ENCODE assay signal across 12 mouse cellular contexts in the genomic region with DNA sequence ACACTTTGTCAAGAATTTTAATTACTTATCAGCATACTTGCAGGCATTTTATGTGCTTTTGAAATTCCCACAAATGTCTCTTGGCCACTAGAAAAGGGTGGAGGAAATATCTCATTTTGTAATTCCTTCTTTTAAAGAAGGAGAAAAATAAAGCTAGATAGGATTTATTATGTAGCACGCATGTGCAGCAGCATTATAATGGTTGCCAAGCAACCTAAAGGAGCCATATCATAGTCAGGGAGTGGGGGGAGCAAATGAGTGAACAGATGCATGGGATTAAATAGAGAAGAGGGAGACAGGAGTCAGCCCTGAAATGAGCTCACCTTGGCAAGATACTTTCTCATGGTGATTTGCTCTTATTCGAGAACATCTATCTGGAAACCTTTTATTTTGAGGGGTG.
DNase-seq lines count a peak whose midpoint lies in the region; ATAC-seq and TF ChIP-seq lines count a peak whose summit lies in the region.
"Had no signal": no experiment of that assay in that cellular context is flagged by ENCODE, and none has a peak within 500 bp of the region (broad histone marks: within the 10 kb centered on the region; RNA-seq: fewer than 3 reads in every experiment).

No protein-coding gene starts in this region.

- no peak for TF ChIP-seq POLR2A in brain, embryonic 14.5 days (IDR thresholded peaks at IDR 0.05; ENCODE audit: borderline replicate concordance, extremely low read depth, insufficient read depth, insufficient read length, poor library complexity, severe bottlenecking)

- no peaks in the 10 kb centered on the region for H3K36me3 ChIP-seq in forebrain, embryonic 12.5 days (replicated peaks)
- no peaks in the 10 kb centered on the region for H3K36me3 ChIP-seq in hindbrain, embryonic 15.5 days
- H3K36me3 ChIP-seq in midbrain, postnatal 0 days (ENCODE audit: insufficient read depth, low read length), result no peaks in the 10 kb centered on the region
- H3K36me3 ChIP-seq: embryonic facial prominence, embryonic 12.5 days; liver, embryonic 13.5 days had no signal

- DNase-seq in brain, embryonic 14.5 days (ENCODE audit: low read depth), result peak; percentile 87
- DNase-seq in midbrain, postnatal 0 days (ENCODE audit: low spot score), result peak; percentile 61
- no peak for DNase-seq in kidney, postnatal 14 days
- DNase-seq in right cerebral cortex, adult 18-20 months, result no peak
- DNase-seq: cerebellum, adult 2 months; kidney, adult 11 months; liver, embryonic 13.5 days had no signal

- H3K9me3 ChIP-seq in forebrain, embryonic 12.5 days, result no peaks in the 10 kb centered on the region
- H3K9me3 ChIP-seq in hindbrain, embryonic 15.5 days, result no peaks in the 10 kb centered on the region
- H3K9me3 ChIP-seq in midbrain, postnatal 0 days (ENCODE audit: low read length), result no peaks in the 10 kb centered on the region
- H3K9me3 ChIP-seq: embryonic facial prominence, embryonic 12.5 days; liver, embryonic 13.5 days had no signal

- no peak overlapping the region for H3K27ac ChIP-seq in forebrain, embryonic 12.5 days
- H3K27ac ChIP-seq in hindbrain, embryonic 15.5 days (replicated peaks), result no peak overlapping the region
- no peak overlapping the region for H3K27ac ChIP-seq in midbrain, postnatal 0 days (ENCODE audit: low read depth, low read length)
- H3K27ac ChIP-seq: embryonic facial prominence, embryonic 12.5 days; liver, embryonic 13.5 days had no signal

- TF ChIP-seq CTCF in brain, embryonic 14.5 days (IDR thresholded peaks at IDR 0.05; ENCODE audit: borderline replicate concordance, extremely low read depth, insufficient read depth, insufficient read length), result no peak
- TF ChIP-seq CTCF in midbrain, postnatal 0 days (IDR thresholded peaks at IDR 0.05), result no peak

- no peak overlapping the region for H3K4me2 ChIP-seq in forebrain, embryonic 12.5 days
- H3K4me2 ChIP-seq in hindbrain, embryonic 15.5 days, result no peak overlapping the region
- no peak overlapping the region for H3K4me2 ChIP-seq in midbrain, postnatal 0 days (ENCODE audit: low read depth, low read length, poor library complexity, severe bottlenecking)
- H3K4me2 ChIP-seq: embryonic facial prominence, embryonic 12.5 days; liver, embryonic 13.5 days had no signal

- peaks cover 20% of the 10 kb centered on the region for H3K4me1 ChIP-seq in forebrain, embryonic 12.5 days
- peaks cover 13% of the 10 kb centered on the region; the same call in 1 of the 2 replicates for H3K4me1 ChIP-seq in hindbrain, embryonic 15.5 days (replicated peaks)
- H3K4me1 ChIP-seq in midbrain, postnatal 0 days (ENCODE audit: insufficient read depth, low read length), result peaks cover 4% of the 10 kb centered on the region; the same call in 1 of the 2 replicates
- H3K4me1 ChIP-seq: embryonic facial prominence, embryonic 12.5 days; liver, embryonic 13.5 days had no signal

- no peak overlapping the region for H3K4me3 ChIP-seq in forebrain, embryonic 12.5 days (replicated peaks)
- no peak overlapping the region for H3K4me3 ChIP-seq in hindbrain, embryonic 15.5 days
- H3K4me3 ChIP-seq in midbrain, postnatal 0 days (ENCODE audit: low read depth, low read length), result no peak overlapping the region
- H3K4me3 ChIP-seq: embryonic facial prominence, embryonic 12.5 days; liver, embryonic 13.5 days; myocyte had no signal

- 26% methylated on average over 2 of the region's 2 CpGs for WGBS in forebrain, embryonic 12.5 days
- 21% methylated on average over 2 of the region's 2 CpGs for WGBS in hindbrain, embryonic 15.5 days
- 21% methylated on average over 2 of the region's 2 CpGs for WGBS in midbrain, postnatal 0 days

- H3K9ac ChIP-seq in forebrain, embryonic 12.5 days, result no peak overlapping the region
- H3K9ac ChIP-seq in hindbrain, embryonic 15.5 days, result no peak overlapping the region
- H3K9ac ChIP-seq in midbrain, postnatal 0 days (replicated peaks; ENCODE audit: low read length, poor library complexity, severe bottlenecking), result no peak overlapping the region
- H3K9ac ChIP-seq: embryonic facial prominence, embryonic 12.5 days; liver, embryonic 13.5 days had no signal

- H3K27me3 ChIP-seq in forebrain, embryonic 12.5 days, result peaks cover 6% of the 10 kb centered on the region
- no peaks in the 10 kb centered on the region for H3K27me3 ChIP-seq in hindbrain, embryonic 15.5 days
- no peaks in the 10 kb centered on the region for H3K27me3 ChIP-seq in midbrain, postnatal 0 days (ENCODE audit: insufficient read depth, low read length)
- H3K27me3 ChIP-seq: embryonic facial prominence, embryonic 12.5 days; liver, embryonic 13.5 days had no signal

- ATAC-seq in forebrain, embryonic 12.5 days (ENCODE audit: low FRiP score), result peak; percentile 50; the same call in 1 of the 2 replicates
- ATAC-seq in hindbrain, embryonic 15.5 days (ENCODE audit: low FRiP score, low read depth), result peak; percentile 87
- ATAC-seq in midbrain, postnatal 0 days (ENCODE audit: low FRiP score), result peak; percentile 79
- ATAC-seq in cerebellum, adult (ENCODE audit: insufficient number of reproducible peaks, low FRiP score, low TSS enrichment), result no peak

Comparison
In these comparisons a context has a peak if more than half of its experiments do, and no peak if none do; other contexts are left out.
1. DNase-seq: peak in brain, embryonic 14.5 days (single experiment) and midbrain, postnatal 0 days (single experiment); none in kidney, postnatal 14 days (single experiment) and right cerebral cortex, adult 18-20 months (single experiment).